Mouse (Mus musculus) G1E (cell line): ENCODE measurements around the gene Dscam.

Source experiments
- CTCF ChIP-seq: IDR thresholded peaks from 2 replicates; pipeline ENCODE4 v1.5.1; 2012; ENCODE audit warnings: low read depth, low read length, inconsistent platforms, mixed read lengths
- GATA1 ChIP-seq: IDR thresholded peaks from 2 replicates; pipeline ENCODE4 v1.6.1; 2012; ENCODE audit warnings: borderline replicate concordance, low read length, inconsistent platforms, mixed read lengths

DNA sequence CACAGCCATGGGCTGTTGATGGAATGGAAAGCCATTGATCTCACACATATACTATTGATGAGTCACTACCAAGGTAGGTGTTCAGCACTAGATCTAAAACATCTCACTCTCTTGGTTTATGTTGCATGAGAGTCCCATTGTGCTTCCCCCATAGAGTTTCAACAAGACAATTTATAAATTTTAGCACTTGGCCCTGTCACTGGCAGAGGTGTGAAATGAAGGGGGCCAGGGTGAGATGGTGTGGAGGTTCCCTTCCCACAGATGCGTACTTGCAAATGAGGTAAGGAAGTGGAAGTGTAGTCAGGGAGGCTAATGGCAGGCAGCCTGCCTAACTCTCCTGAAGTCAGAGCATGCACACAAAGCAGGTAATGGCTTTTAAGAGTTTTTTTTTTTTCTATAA lies 262.7 kb downstream of the Dscam start:
- TF ChIP-seq GATA1, result no peak
- TF ChIP-seq CTCF, result no peak
